Mouse (Mus musculus) forebrain, embryonic 16.5 days (tissue): Measurements from ENCODE around the gene Stra8. TPM values are rescaled to one million over a fixed set of nuclear protein-coding genes. Genes with fewer than 3 reads are reported as not detected.
A peak's percentile ranks its signal among the peaks of the same experiment; 100 is the strongest.

Source experiments
- ATAC-seq: fragments of 200-750 bp; cut with Nextera tagmentation; 2 replicates; pipeline ENCODE4 v1.8.0; 2017; ENCODE audit warnings: mild to moderate bottlenecking, moderate library complexity
- H3K27ac ChIP-seq: fragments of 300-500 bp; sonication (generic); 2 replicates; pipeline ENCODE4 v1.5.1; 2014; ENCODE audit warnings: low read length, control low read depth
- H3K27me3 ChIP-seq: fragments of 300-500 bp; sonication (generic); replicated peaks from 2 replicates; pipeline ENCODE4 v1.6.1; 2014; ENCODE audit warnings: low read length; ENCODE audit not compliant: control insufficient read depth, insufficient read depth
- H3K36me3 ChIP-seq: fragments of 300-500 bp; sonication (generic); 2 replicates; pipeline ENCODE4 v1.6.1; 2014; ENCODE audit not compliant: control insufficient read depth, insufficient read depth
- H3K4me1 ChIP-seq: fragments of 300-500 bp; sonication (generic); replicated peaks from 2 replicates; pipeline ENCODE4 v1.6.1; 2014; ENCODE audit warnings: low read length; ENCODE audit not compliant: control insufficient read depth, insufficient read depth
- H3K4me2 ChIP-seq: fragments of 300-500 bp; sonication (generic); 2 replicates; pipeline ENCODE4 v1.6.1; 2014; ENCODE audit warnings: mild to moderate bottlenecking, low read length, control low read depth
- H3K4me3 ChIP-seq: fragments of 300-500 bp; sonication (generic); replicated peaks from 2 replicates; pipeline ENCODE4 v1.5.1; 2014; ENCODE audit warnings: mild to moderate bottlenecking, low read length, control low read depth
- H3K9ac ChIP-seq: fragments of 300-500 bp; sonication (generic); replicated peaks from 2 replicates; pipeline ENCODE4 v1.6.1; 2014; ENCODE audit warnings: low read depth, low read length, control low read depth
- H3K9me3 ChIP-seq: fragments of 300-500 bp; sonication (generic); 2 replicates; pipeline ENCODE4 v1.6.1; 2016; ENCODE audit warnings: low read length; ENCODE audit not compliant: control insufficient read depth
- WGBS: fragments of 180-500 bp; shearing (Covaris S2); extraction: QIAGEN DNeasy Blood & Tissue Kit; methylation state at CpG from one replicate; pipeline ENCODE4 v1.1.7; 2014; 5-methylcytosine and 5-hydroxymethylcytosine counted together
- polyA plus RNA-seq: library from polyadenylated mRNA; unstranded; fragments of >200 nt; fragmentation: Nextera tagmentation; extraction: Ambion mirVana; gene quantifications from 2 replicates; pipeline ENCODE4 v1.2.1, GENCODE M21; 2015

Stra8 gene
- not detected in 2 replicates for polyA plus RNA-seq

DNA sequence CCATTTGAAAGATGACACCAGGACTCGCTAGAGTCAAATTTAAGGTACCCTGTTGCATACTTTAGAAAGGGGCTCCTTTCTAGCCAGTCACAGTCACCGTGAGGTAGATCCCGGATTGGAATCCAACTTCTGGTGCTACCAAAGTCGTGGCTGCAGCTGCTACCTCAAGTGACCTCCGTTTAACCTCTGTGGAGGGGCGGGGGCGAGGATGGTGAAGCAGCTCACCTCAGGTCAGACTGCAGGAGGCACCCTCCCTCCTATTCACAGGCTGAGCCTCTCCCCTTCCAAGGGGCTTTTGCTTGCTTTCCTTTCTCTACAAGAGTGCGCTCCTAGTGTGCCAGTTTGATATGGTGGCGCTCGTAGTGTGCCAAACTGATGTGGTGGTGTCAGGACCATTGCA lies at the start of gene Stra8:
Stra8 (plus strand) TSS at position 208 of the 400 bp plus-strand sequence.
- Histone ChIP-seq H3K4me3 (no peak within 1 kb of the TSS), H3K27me3 (no peaks in the 10 kb centered on the region), H3K4me2 (no peak within 1 kb of the TSS), H3K9me3 (no peaks in the 10 kb centered on the region), H3K27ac (no peak within 1 kb of the TSS), H3K9ac (no peak within 1 kb of the TSS), H3K4me1 (no peaks in the 10 kb centered on the region), H3K36me3 (no peaks in the 10 kb centered on the region)
- 49% methylated on average over 10 of the region's 10 CpGs for WGBS
- ATAC-seq, result no peak

DNA sequence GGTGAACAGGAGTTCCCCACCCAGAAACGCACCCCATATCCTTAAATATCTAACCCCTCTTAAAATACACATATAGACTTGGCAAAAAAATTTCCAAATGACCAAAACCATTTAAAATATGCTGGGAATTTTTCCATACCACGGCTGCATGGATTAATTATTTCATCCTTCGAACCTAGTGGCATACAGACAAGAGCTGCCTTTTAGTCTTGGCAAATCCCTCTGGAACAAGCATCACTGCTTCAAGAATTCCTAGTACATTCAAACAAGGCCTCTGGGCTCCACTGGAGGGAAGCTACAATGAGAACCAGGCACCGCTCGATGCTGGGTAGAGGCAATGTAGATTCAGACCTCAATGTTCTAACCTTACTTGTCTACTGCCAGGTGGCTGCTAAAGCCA lies 49.2 kb upstream of the Stra8 start:
- Histone ChIP-seq H3K36me3 (no peaks in the 10 kb centered on the region), H3K27ac (no peak overlapping the region), H3K4me2 (no peak overlapping the region), H3K4me1 (no peaks in the 10 kb centered on the region), H3K4me3 (no peak overlapping the region), H3K9ac (no peak overlapping the region), H3K9me3 (no peaks in the 10 kb centered on the region), H3K27me3 (no peaks in the 10 kb centered on the region)
- ATAC-seq, result no peak
- WGBS, result 74% methylated on average over 5 of the region's 5 CpGs

DNA sequence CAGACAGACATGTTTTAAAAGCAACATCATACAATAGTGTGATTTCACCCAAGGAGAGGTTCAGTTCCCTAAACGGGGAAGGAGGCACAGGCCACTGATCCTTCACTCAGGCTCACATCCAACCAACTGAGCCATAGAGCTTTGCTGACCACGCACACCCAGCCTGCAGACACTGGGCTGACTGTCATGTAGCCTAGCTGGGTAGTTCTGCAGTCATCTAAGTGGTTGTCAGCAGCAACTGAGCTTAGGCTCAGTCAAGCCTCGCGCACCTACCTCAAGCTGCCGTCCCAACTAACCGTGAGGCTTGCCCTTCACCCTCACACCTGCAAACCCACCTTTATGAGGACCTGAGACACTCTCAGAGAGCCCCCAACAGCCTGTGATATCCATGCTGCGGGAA lies 48.0 kb upstream of the Stra8 start:
- Histone ChIP-seq H3K4me2 (no peak overlapping the region), H3K27me3 (no peaks in the 10 kb centered on the region), H3K27ac (no peak overlapping the region), H3K4me3 (no peak overlapping the region), H3K9me3 (no peaks in the 10 kb centered on the region), H3K36me3 (no peaks in the 10 kb centered on the region), H3K4me1 (peaks cover 7% of the 10 kb centered on the region), H3K9ac (no peak overlapping the region)
- 89% methylated on average over 7 of the region's 7 CpGs for WGBS
- ATAC-seq, result no peak

DNA sequence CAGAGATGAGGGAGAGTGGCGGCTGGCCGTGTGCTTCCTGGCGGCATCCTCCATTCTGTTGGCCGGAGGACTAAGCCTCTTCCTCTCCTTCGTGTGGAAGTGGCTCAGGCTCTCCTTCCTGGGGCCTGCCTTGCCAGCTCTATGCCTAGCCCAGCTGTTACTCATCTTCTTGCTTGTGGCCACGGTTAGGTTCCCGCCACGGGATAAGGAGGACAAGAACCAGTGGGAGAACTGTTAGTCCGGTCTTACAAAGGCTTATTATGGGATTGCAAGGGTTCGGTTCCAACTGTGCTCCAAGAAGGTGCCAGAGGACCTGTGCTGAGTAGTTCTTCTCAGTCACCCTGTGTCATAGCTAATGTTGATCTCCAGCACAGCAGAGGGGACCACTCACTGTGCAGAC lies 47.1 kb upstream of the Stra8 start:
- Histone ChIP-seq H3K36me3 (no peaks in the 10 kb centered on the region), H3K4me2 (no peak overlapping the region), H3K9ac (no peak overlapping the region), H3K27me3 (no peaks in the 10 kb centered on the region), H3K4me3 (no peak overlapping the region), H3K9me3 (no peaks in the 10 kb centered on the region), H3K4me1 (peaks cover 11% of the 10 kb centered on the region), H3K27ac (no peak overlapping the region)
- 87% methylated on average over 10 of the region's 10 CpGs for WGBS
- ATAC-seq, result no peak

DNA sequence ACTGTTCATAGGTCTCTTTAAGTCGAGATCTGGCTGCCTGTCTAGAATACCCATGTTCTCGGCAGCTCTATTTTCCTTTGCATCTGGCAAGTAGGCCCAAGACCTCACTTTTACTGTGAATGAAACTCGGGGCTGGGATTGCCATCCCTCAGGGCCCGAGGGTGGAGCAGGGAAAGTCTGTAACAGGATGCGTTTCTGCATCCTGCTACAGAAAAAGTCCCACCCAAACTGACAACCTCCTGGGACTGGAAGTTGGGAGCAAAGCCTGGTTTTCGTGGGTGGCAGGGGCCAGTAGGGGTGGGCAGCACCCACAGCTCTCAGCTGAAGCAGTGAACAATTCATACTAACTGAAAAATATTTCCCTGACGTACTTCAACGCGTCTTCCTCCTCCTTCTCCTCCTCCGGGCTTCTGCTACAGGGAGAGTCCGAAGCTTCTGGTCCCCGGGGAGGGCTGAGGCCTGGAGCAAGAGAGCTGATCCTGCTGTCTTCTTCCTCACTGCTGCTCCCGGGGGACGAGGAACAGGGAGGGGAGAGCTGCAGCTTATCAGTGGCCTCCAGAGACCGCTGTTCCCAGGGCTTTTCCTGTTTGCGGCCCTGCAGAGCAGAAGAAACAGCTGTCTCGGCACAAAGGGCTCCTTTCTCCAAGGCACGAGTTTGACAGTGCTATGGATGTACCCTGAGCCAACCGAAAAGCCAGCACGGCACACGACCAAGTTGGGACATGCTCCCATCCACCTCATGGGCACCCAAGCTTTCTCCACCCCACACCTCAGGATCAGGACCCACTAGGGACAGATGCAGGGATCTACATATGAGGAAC lies 45.7 kb upstream of the Stra8 start:
- H3K9me3 ChIP-seq, result no peaks in the 10 kb centered on the region
- WGBS, result 84% methylated on average over 21 of the region's 21 CpGs
- no peaks in the 10 kb centered on the region for H3K27me3 ChIP-seq
- no peak for ATAC-seq
- H3K9ac ChIP-seq, result no peak overlapping the region
- H3K4me1 ChIP-seq, result peaks cover 18% of the 10 kb centered on the region
- H3K4me2 ChIP-seq, result no peak overlapping the region
- H3K27ac ChIP-seq, result no peak overlapping the region
- H3K4me3 ChIP-seq, result no peak overlapping the region
- no peaks in the 10 kb centered on the region for H3K36me3 ChIP-seq

DNA sequence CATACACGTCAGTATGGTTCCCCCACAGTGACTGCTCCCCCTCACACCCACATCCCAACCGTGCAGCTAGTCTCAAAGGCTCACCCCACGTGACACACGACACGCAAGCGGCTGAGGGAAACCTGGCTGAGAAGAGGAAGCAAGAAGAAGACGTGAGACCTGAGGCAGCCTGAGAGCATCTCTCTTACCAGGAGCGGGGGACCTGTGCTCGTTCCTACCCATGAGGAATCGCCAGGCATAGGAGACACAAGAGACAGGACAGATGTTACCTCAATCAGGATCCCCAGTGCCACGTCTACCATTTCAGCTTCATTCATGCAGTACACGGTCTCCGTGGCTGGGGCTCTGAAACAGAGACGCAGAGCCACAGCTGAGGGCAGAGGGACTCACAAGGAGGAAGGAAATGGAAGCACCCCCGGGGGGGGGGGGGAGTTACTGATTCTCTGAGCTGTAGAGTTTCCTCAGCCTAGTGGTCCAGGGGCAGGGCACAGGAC lies 44.6 kb upstream of the Stra8 start:
- no peaks in the 10 kb centered on the region for H3K27me3 ChIP-seq
- H3K27ac ChIP-seq, result no peak overlapping the region
- H3K4me3 ChIP-seq, result no peak overlapping the region
- no peak overlapping the region for H3K4me2 ChIP-seq
- H3K9ac ChIP-seq, result no peak overlapping the region
- H3K36me3 ChIP-seq, result no peaks in the 10 kb centered on the region
- H3K4me1 ChIP-seq, result peaks cover 18% of the 10 kb centered on the region
- ATAC-seq, result no peak
- 94% methylated on average over 15 of the region's 15 CpGs for WGBS
- H3K9me3 ChIP-seq, result no peaks in the 10 kb centered on the region

DNA sequence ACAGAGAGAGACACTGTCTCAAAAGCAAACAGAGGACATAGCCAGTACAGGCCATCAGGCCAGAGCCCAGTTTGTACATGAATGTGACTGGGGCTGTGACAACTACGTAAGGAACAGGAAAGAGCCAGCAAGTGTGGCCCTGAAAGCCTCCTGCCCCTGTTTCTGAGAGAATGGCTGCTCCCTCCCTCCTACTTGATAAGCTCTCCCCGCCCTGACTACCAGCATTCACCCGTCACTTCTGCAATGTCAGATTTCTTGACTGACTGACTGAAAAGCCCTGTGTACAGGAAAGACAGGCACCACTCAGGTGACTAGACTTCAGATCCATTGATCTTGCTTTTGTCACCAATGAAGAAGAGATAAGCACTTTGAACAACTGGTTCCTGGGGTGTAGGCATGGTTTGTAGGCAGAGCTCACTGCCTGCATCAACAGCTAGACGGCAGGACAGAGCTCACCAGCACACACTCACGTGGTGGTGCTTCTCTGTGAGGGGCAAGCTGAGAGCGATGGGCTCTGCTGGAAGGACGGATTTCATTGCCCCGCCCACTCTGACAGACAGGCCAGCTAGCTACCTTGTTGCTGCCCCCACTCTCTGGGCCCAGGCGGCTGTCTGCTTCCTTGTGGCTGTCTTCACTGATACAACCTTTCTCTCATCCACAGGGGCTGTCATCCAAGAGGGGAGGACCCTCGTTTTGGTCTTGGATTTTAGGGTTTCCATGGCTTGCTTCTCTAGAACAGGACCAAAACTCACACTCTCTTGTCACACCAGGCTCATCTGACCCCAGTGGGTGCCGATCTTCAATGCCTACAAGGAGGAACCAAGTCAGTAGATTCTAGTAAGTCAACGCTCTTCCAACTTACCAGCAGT lies 43.8 kb upstream of the Stra8 start:
- Histone ChIP-seq H3K9ac (no peak overlapping the region), H3K4me3 (no peak overlapping the region)

DNA sequence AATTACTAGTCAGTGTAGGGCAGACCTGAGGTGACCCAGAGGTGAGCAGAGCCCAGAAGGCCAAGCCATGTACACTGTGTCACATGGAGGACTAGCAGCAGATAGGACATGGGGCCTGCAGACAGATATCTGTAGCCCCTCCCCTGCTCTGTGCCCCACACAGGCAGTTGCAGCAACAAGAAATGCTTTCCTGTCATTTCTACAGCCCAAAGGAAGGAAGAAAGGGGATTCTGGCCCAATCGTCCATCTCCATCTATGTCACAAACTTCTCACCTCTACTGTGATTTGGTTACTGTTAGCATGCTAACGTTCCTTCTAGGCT lies 43.2 kb upstream of the Stra8 start:
- Histone ChIP-seq H3K4me1 (peaks cover 18% of the 10 kb centered on the region), H3K4me3 (peak overlapping the region; percentile 88; the same call in 1 of the 2 replicates), H3K27me3 (no peaks in the 10 kb centered on the region), H3K9me3 (no peaks in the 10 kb centered on the region), H3K9ac (no peak overlapping the region; the same call in 1 of the 2 replicates), H3K27ac (no peak overlapping the region), H3K36me3 (no peaks in the 10 kb centered on the region), H3K4me2 (peak overlapping the region; percentile 66)
- ATAC-seq, result no peak
- WGBS, result 46% methylated on average over 2 of the region's 2 CpGs

More for the DNA sequence above, 43.8 kb upstream of the Stra8 start:
- Histone ChIP-seq H3K4me2 (no peak overlapping the region), H3K36me3 (no peaks in the 10 kb centered on the region), H3K27me3 (no peaks in the 10 kb centered on the region), H3K27ac (no peak overlapping the region), H3K4me1 (peaks cover 18% of the 10 kb centered on the region), H3K9me3 (no peaks in the 10 kb centered on the region)
- WGBS, result 60% methylated on average over 12 of the region's 12 CpGs
- no peak for ATAC-seq
